Mouse (Mus musculus): ENCODE results near the gene Fitm1.
A peak's percentile ranks its signal among the peaks of the same experiment; 100 is the strongest.

Fitm1 gene

GRCm38 (mm10) chr14:55596036-55596690 is 20.7 kb downstream of the Fitm1 start:
- DNase-seq (ENCODE audit: low read depth, low spot score) = no peak

GRCm38 (mm10) chr14:55598521-55599390 is 23.3 kb downstream of the Fitm1 start:
- no peak for DNase-seq (ENCODE audit: low read depth, low spot score)

GRCm38 (mm10) chr14:55603271-55603632 is 27.8 kb downstream of the Fitm1 start, which contains the start of gene Irf9:
Irf9 (plus strand) TSS chr14:55603571.
- DNase-seq (ENCODE audit: low read depth, low spot score) = no peak

- peak; percentile 76 for DNase-seq (ENCODE audit: low read depth, low spot score)
These were observed 28.5 kb downstream of the Fitm1 start for GRCm38 (mm10) chr14:55603633-55604576.

- no peak for DNase-seq (ENCODE audit: low read depth, low spot score)
These were observed 29.4 kb downstream of the Fitm1 start for GRCm38 (mm10) chr14:55604823-55605222.

- DNase-seq (ENCODE audit: low read depth, low spot score) = no peak
These were observed 30.5 kb downstream of the Fitm1 start for GRCm38 (mm10) chr14:55605743-55606459.

- DNase-seq (ENCODE audit: low read depth, low spot score) = no peak
These were observed 32.9 kb downstream of the Fitm1 start for GRCm38 (mm10) chr14:55608339-55608738.

- no peak for DNase-seq (ENCODE audit: low read depth, low spot score)
These were observed 37.9 kb downstream of the Fitm1 start for GRCm38 (mm10) chr14:55613346-55613745.

- DNase-seq (ENCODE audit: low read depth, low spot score) = no peak
These were observed 39.3 kb downstream of the Fitm1 start for GRCm38 (mm10) chr14:55614565-55615178.

GRCm38 (mm10) chr14:55615876-55616275 is 40.5 kb downstream of the Fitm1 start:
- DNase-seq (ENCODE audit: low read depth, low spot score) = no peak

- DNase-seq (ENCODE audit: low read depth, low spot score) = no peak
These were observed 41.4 kb downstream of the Fitm1 start for GRCm38 (mm10) chr14:55616844-55617243.

- no peak for DNase-seq (ENCODE audit: low read depth, low spot score)
These were observed 42.4 kb downstream of the Fitm1 start, which contains the start of gene Rec8 for GRCm38 (mm10) chr14:55617822-55618221. Rec8 (plus strand) TSS chr14:55618037.

GRCm38 (mm10) chr14:55618486-55619195 is 43.2 kb downstream of the Fitm1 start:
- no peak for DNase-seq (ENCODE audit: low read depth, low spot score)

All from embryo, embryonic 11.5 days (tissue).